Mouse (Mus musculus) thymus, adult 2 months (tissue): ENCODE results near the gene Rhpn2. TPM values are rescaled to one million over a fixed set of nuclear protein-coding genes. Genes with fewer than 3 reads are reported as not detected.

ENCODE experiments used
- DNase-seq: peaks from one replicate; pipeline ENCODE4 v3.0.0; 2021
- H3K27ac ChIP-seq: fragments of 200-500 bp; 2 replicates; pipeline ENCODE4 v1.5.1; 2012; ENCODE audit warnings: low read length, control low read depth; ENCODE audit not compliant: control insufficient read depth, insufficient read depth
- H3K27me3 ChIP-seq: fragments of 200-500 bp; 2 replicates; pipeline ENCODE4 v1.6.1; 2012; ENCODE audit warnings: mild to moderate bottlenecking, low read length, moderate library complexity, mixed read lengths; ENCODE audit not compliant: control insufficient read depth, insufficient read depth
- H3K36me3 ChIP-seq: fragments of 200-500 bp; 2 replicates; pipeline ENCODE4 v1.6.1; 2012; ENCODE audit warnings: mild to moderate bottlenecking, low read length, moderate library complexity; ENCODE audit not compliant: control insufficient read depth, insufficient read depth
- H3K4me1 ChIP-seq: fragments of 200-500 bp; replicated peaks from 2 replicates; pipeline ENCODE4 v1.6.1; 2012; ENCODE audit warnings: low read length; ENCODE audit not compliant: control insufficient read depth, insufficient read depth
- H3K4me3 ChIP-seq: fragments of 200-500 bp; 2 replicates; pipeline ENCODE4 v1.5.1; 2012; ENCODE audit warnings: mild to moderate bottlenecking, low read length, control low read depth, moderate library complexity; ENCODE audit not compliant: control insufficient read depth, insufficient read depth
- CTCF ChIP-seq: fragments of 200-500 bp; IDR thresholded peaks from 2 replicates; pipeline ENCODE4 v1.5.1; 2012; ENCODE audit warnings: mild to moderate bottlenecking, control low read depth, low read length, moderate library complexity, borderline replicate concordance; ENCODE audit not compliant: control insufficient read depth, poor library complexity, insufficient read depth; ENCODE audit errors: extremely low read depth
- POLR2A ChIP-seq: fragments of 200-500 bp; IDR thresholded peaks from 2 replicates; pipeline ENCODE4 v1.6.1; 2012; ENCODE audit warnings: mild to moderate bottlenecking, low read length, control low read depth, moderate library complexity; ENCODE audit not compliant: control insufficient read depth, poor library complexity, insufficient read depth; ENCODE audit errors: extremely low read depth
- WGBS: fragments of 180-500 bp; shearing (Covaris S2); methylation state at CpG from one replicate; pipeline ENCODE4 v1.1.7; 2018; 5-methylcytosine and 5-hydroxymethylcytosine counted together
- polyA plus RNA-seq: library from polyadenylated mRNA; depleted of rRNA; stranded (reverse); fragments of >200 nt; gene quantifications from 2 replicates; pipeline ENCODE4 v1.2.3, GENCODE M21; 2012

Rhpn2 gene
- polyA plus RNA-seq, 1 experiment, result 1.3 TPM

DNA sequence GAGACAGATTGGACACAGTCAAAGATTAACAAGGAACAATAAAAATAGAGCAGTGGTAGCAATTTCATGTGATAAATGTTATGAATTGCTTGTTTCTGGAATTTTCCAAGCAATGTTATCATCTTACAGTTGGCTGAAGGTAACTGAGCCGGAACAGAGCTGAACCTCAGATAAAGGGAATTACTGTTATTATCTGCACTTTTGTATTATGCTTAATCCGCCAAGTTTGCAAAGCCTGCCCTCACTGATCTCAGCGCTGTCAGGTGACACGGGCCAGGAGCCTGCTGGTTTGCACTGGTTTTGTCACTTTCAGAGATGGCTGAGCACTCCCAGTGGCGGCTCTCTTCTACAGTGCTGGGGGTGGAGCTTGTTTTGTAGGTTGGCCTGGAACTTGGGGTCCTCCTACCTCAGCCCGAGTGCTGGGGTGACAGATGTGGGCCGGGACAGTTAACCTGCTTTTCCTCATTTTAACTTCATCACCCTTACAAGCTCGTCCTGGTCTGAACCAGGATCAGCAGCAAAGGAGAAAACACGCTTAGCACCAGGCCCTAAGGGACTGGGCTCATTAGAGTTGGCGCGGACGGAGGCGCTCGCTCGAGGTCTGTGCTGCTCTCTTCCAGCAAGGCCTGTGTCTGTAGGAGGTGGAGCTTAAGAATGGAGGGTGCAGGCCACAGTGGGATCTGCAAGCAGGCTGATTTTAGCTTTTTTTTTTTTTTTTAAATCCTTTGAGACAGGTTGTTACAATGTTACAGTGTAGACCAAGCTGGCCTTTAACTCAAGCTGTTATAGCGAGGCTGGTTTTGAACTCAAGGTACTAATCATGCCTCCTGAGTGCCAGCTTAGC is 39.4 kb downstream of the Rhpn2 start:
- Histone ChIP-seq H3K4me1 (no peaks in the 10 kb centered on the region), H3K36me3 (no peaks in the 10 kb centered on the region), H3K27me3 (no peaks in the 10 kb centered on the region), H3K4me3 (no peak overlapping the region), H3K27ac (no peak overlapping the region)
- TF ChIP-seq POLR2A, result no peak
- no peak for TF ChIP-seq CTCF
- DNase-seq, result no peak
- 75% methylated on average over 16 of the region's 16 CpGs for WGBS

DNA sequence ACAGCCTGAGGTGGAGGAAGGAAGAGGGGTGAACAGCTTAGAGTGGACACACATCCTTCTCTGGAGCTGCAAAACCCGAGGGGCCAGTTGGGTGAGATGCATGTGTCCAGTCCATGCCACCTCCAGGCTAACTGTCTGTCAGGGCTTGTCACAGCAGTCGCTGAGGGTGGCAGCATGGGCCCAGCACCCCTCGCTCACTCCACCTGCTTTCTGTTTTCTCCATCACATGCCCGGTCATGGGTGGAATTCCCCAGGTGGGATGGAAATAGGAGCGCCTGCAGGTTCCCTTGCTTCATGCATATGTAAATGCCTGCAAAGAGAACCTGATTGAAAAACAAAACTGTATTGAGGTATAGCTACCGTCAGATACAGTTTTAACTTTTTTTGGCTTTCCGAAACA is 40.3 kb downstream of the Rhpn2 start:
- Histone ChIP-seq H3K4me3 (no peak overlapping the region), H3K36me3 (no peaks in the 10 kb centered on the region), H3K4me1 (no peaks in the 10 kb centered on the region), H3K27me3 (no peaks in the 10 kb centered on the region), H3K27ac (no peak overlapping the region)
- WGBS, result 87% methylated on average over 7 of the region's 7 CpGs
- DNase-seq, result no peak
- no peak for TF ChIP-seq CTCF
- TF ChIP-seq POLR2A, result no peak

DNA sequence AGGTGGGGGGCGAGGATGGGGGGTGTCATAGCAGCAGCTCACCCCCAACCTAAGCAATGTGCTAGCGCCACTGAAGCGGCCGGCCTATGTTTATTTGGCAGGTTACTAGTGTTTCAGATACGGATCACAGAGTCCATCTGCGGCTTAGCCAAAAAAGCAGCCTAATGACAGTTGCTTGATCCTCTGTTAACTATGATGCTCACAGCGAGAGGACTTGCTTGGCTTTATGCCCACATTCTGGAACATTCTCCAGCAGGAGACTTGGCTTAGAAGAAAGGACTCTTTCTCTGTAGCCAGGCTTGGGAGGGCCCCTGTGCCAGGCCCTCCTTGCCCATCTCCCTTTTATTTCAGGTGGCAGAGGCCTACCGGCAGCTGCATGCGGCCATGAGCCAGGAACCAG is 42.7 kb downstream of the Rhpn2 start:
- Histone ChIP-seq H3K4me1 (0 out of 2 replicates have a peak, but pooled peaks cover 2% of the 10 kb centered on the region), H3K27ac (no peak overlapping the region), H3K36me3 (no peaks in the 10 kb centered on the region), H3K27me3 (no peaks in the 10 kb centered on the region), H3K4me3 (no peak overlapping the region)
- DNase-seq, result no peak
- TF ChIP-seq POLR2A (no peak), CTCF (no peak)
- 94% methylated on average over 9 of the region's 9 CpGs for WGBS

DNA sequence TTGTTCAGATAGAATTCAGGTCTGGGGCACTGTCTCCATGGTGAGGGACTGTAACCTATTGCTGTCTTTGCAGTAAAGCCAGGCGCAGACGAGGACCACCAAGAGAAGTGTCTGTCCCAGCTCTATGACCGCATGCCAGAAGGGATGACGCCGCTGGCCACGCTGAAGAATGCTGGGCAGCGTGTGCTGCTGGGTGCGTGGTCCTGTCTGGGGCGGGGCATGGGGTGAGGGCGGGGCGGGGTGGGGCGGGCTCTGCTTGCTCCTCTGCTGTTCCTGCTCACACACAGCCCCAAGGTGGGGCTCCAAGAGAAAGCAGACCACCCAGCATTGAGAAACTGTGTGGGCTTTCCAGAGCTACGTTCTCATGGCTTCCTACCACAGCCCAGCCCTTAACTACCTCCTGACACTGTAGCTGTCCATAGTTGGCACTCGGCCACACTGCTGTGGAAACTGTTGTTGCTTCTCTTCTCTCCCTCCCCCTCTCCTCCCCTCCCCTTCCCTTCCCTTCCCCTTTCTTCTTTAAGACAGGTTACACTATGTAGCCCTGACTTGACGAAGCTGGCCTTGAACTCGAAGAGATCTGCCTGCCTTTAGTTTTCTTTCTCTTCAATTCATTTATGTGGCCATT is 45.6 kb downstream of the Rhpn2 start:
- no peak for TF ChIP-seq CTCF
- TF ChIP-seq POLR2A, result no peak
- H3K27me3 ChIP-seq, result no peaks in the 10 kb centered on the region
- H3K27ac ChIP-seq, result no peak overlapping the region
- WGBS, result 43% methylated on average over 16 of the region's 16 CpGs
- 0 out of 2 replicates have a peak, but pooled peaks cover 2% of the 10 kb centered on the region for H3K4me1 ChIP-seq
- no peak for DNase-seq
- no peak overlapping the region for H3K4me3 ChIP-seq
- no peaks in the 10 kb centered on the region for H3K36me3 ChIP-seq

DNA sequence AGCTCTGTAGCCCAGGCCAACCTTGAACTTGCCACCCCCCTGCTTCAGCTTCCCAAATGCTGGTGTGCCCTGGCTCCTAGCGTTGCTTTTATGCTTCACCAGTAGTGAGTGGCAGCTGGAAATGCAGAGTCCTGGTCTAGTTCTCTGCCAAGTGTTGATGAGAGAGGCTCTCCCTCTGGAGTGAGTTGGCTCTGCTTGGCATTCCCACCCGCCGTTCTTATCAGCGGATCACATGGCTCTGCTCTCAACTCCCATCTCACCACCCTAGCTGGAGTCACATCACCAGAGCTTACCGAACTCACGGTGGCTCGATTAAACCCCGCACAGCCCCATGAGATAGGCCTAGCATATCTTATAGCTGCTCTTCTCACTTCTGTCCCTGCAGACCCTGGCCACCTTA is 46.4 kb downstream of the Rhpn2 start:
- H3K36me3 ChIP-seq, result no peaks in the 10 kb centered on the region

DNA sequence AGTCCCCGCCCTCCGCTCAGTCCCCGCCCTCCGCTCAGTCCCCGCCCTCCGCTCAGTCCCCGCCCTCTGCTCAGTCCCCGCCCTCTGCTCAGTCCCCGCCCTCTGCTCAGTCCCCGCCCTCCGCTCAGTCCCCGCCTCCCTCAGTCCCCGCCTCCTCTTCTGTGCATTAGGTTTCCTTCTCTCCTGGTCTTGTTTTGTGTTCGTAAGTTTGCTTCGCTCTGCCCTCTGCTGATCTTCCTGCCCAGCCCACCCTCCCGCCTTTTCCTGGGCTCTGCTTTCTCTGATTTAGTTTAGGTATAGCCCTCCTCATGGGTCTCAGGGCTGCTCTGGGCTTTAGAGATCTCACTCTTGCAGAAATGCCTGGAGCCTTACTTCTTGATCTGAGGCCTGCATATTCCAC is 47.9 kb downstream of the Rhpn2 start:
- H3K4me1 ChIP-seq, result 0 out of 2 replicates have a peak, but pooled peaks cover 2% of the 10 kb centered on the region
- 95% methylated on average over 16 of the region's 16 CpGs for WGBS
- TF ChIP-seq CTCF (no peak), POLR2A (no peak)
- H3K36me3 ChIP-seq, result no peaks in the 10 kb centered on the region
- no peak overlapping the region for H3K27ac ChIP-seq
- no peaks in the 10 kb centered on the region for H3K27me3 ChIP-seq
- DNase-seq, result no peak
- H3K4me3 ChIP-seq, result no peak overlapping the region

More for the DNA sequence above, 46.4 kb downstream of the Rhpn2 start:
- Histone ChIP-seq H3K27ac (no peak overlapping the region), H3K4me3 (no peak overlapping the region), H3K4me1 (0 out of 2 replicates have a peak, but pooled peaks cover 2% of the 10 kb centered on the region), H3K27me3 (no peaks in the 10 kb centered on the region)
- TF ChIP-seq POLR2A, result no peak
- TF ChIP-seq CTCF, result no peak
- no peak for DNase-seq
- WGBS, result 93% methylated on average over 8 of the region's 8 CpGs
